Mouse (Mus musculus): ENCODE measurements around the gene Gm21904. TPM values are rescaled to one million over a fixed set of nuclear protein-coding genes. Genes with fewer than 3 reads are reported as not detected.

The Gm21904 gene
- not detected for polyA plus RNA-seq (2017; shearing (Covaris generic))

GRCm38 (mm10) chrY:17846166-17846565, at the start of gene Gm21904:
Gm21904 (minus strand) TSS chrY:17846266.

GRCm38 (mm10) chrY:17874441-17874840, 28.4 kb upstream of the Gm21904 start, which contains the start of the genes Gm20772 and Gm20831:
Gm20772 (plus strand) TSS chrY:17874741.
Gm20831 (plus strand) TSS chrY:17874741.

Other genes with a start within 250 kb of the Gm21904 start
- gene Gm20772, start 28.5 kb upstream of the Gm21904 start, polyA plus RNA-seq (2017; shearing (Covaris generic)): not detected
- gene Gm20831, start 28.5 kb upstream of the Gm21904 start, polyA plus RNA-seq (2017; shearing (Covaris generic)): not detected
- gene Srsy, start 91.1 kb upstream of the Gm21904 start, polyA plus RNA-seq (2017; shearing (Covaris generic)): not detected
- not detected for gene Gm21764, start 215.5 kb upstream of the Gm21904 start, polyA plus RNA-seq (2017; shearing (Covaris generic))
- not detected for gene Ssty1, start 242.8 kb upstream of the Gm21904 start, polyA plus RNA-seq (2017; shearing (Covaris generic))